Mouse (Mus musculus) hindbrain, embryonic 14.5 days (tissue): ENCODE data around the gene Pard3b. TPM values are rescaled to one million over a fixed set of nuclear protein-coding genes. Genes with fewer than 3 reads are reported as not detected.

Experiments
- ATAC-seq: fragments of 200-750 bp; cut with Nextera tagmentation; 2 replicates; pipeline ENCODE4 v1.8.0; 2017; ENCODE audit warnings: moderate number of reproducible peaks, mild to moderate bottlenecking, moderate TSS enrichment, moderate library complexity; ENCODE audit not compliant: low FRiP score
- DNase-seq: peaks from one replicate; pipeline ENCODE4 v3.0.0-alpha.2; 2015; ENCODE audit warnings: low spot score
- H3K27ac ChIP-seq: fragments of 300-500 bp; sonication (generic); 2 replicates; pipeline ENCODE4 v1.5.1; 2014; ENCODE audit warnings: mild to moderate bottlenecking, moderate library complexity
- H3K27me3 ChIP-seq: fragments of 300-500 bp; sonication (generic); 2 replicates; pipeline ENCODE4 v1.6.1; 2014; ENCODE audit warnings: mild to moderate bottlenecking, low read length, mixed read lengths; ENCODE audit not compliant: control insufficient read depth, insufficient read depth
- H3K36me3 ChIP-seq: fragments of 300-500 bp; sonication (generic); replicated peaks from 2 replicates; pipeline ENCODE4 v1.6.1; 2014; ENCODE audit not compliant: control insufficient read depth, insufficient read depth
- H3K4me1 ChIP-seq: fragments of 300-500 bp; sonication (generic); replicated peaks from 2 replicates; pipeline ENCODE4 v1.6.1; 2014; ENCODE audit warnings: antibody characterized with exemption, low read length, mixed read lengths; ENCODE audit not compliant: control insufficient read depth, insufficient read depth
- H3K4me2 ChIP-seq: fragments of 300-500 bp; sonication (generic); replicated peaks from 2 replicates; pipeline ENCODE4 v1.6.1; 2014; ENCODE audit warnings: mild to moderate bottlenecking, moderate library complexity
- H3K4me3 ChIP-seq: fragments of 300-500 bp; sonication (generic); replicated peaks from 2 replicates; pipeline ENCODE4 v1.5.1; 2014; ENCODE audit warnings: mild to moderate bottlenecking, low read length
- H3K9ac ChIP-seq: fragments of 300-500 bp; sonication (generic); 2 replicates; pipeline ENCODE4 v1.6.1; 2014
- H3K9me3 ChIP-seq: fragments of 300-500 bp; sonication (generic); 2 replicates; pipeline ENCODE4 v1.6.1; 2016; ENCODE audit warnings: low read length; ENCODE audit not compliant: control insufficient read depth
- WGBS: fragments of 180-500 bp; shearing (Covaris S2); extraction: QIAGEN DNeasy Blood & Tissue Kit; methylation state at CpG from one replicate; pipeline ENCODE4 v1.1.7; 2014; 5-methylcytosine and 5-hydroxymethylcytosine counted together
- polyA plus RNA-seq: library from polyadenylated mRNA; unstranded; fragments of >200 nt; fragmentation: Nextera tagmentation; extraction: Ambion mirVana; gene quantifications from 2 replicates; pipeline ENCODE4 v1.2.1, GENCODE M21; 2014

Pard3b gene
- polyA plus RNA-seq, 1 experiment from 2014 or later, result 12.3 TPM

GRCm38 (mm10) chr1:61820213-61820612, 181.6 kb downstream of the Pard3b start:
- Histone ChIP-seq H3K27ac (no peak overlapping the region), H3K9ac (no peak overlapping the region), H3K4me1 (no peaks in the 10 kb centered on the region), H3K9me3 (no peaks in the 10 kb centered on the region), H3K4me3 (no peak overlapping the region), H3K36me3 (no peaks in the 10 kb centered on the region), H3K27me3 (no peaks in the 10 kb centered on the region), H3K4me2 (no peak overlapping the region)
- DNase-seq (no peak), ATAC-seq (no peak)
- 63% methylated on average over 1 of the region's 1 CpGs for WGBS

- no peak overlapping the region for H3K4me3 ChIP-seq
- no peak overlapping the region for H3K9ac ChIP-seq
- H3K36me3 ChIP-seq, result no peaks in the 10 kb centered on the region
- no peaks in the 10 kb centered on the region for H3K4me1 ChIP-seq
- no peaks in the 10 kb centered on the region for H3K9me3 ChIP-seq
- ATAC-seq, result no peak
- no peak for DNase-seq
- no peak overlapping the region for H3K27ac ChIP-seq
- H3K4me2 ChIP-seq, result no peak overlapping the region
- 73% methylated on average over 3 of the region's 3 CpGs for WGBS
- H3K27me3 ChIP-seq, result no peaks in the 10 kb centered on the region
These were observed 187.1 kb downstream of the Pard3b start for GRCm38 (mm10) chr1:61825560-61826191.

GRCm38 (mm10) chr1:61837006-61837544, 198.5 kb downstream of the Pard3b start:
- Histone ChIP-seq H3K4me1 (no peaks in the 10 kb centered on the region; the same call in 1 of the 2 replicates), H3K4me2 (no peak overlapping the region), H3K9ac (no peak overlapping the region), H3K9me3 (no peaks in the 10 kb centered on the region), H3K4me3 (no peak overlapping the region), H3K27me3 (no peaks in the 10 kb centered on the region), H3K27ac (no peak overlapping the region), H3K36me3 (no peaks in the 10 kb centered on the region)
- DNase-seq (no peak), ATAC-seq (no peak)
- WGBS, result 78% methylated on average over 6 of the region's 6 CpGs

- Histone ChIP-seq H3K27ac (no peak overlapping the region), H3K4me3 (no peak overlapping the region), H3K36me3 (no peaks in the 10 kb centered on the region), H3K27me3 (no peaks in the 10 kb centered on the region), H3K9me3 (no peaks in the 10 kb centered on the region), H3K4me1 (no peaks in the 10 kb centered on the region), H3K4me2 (no peak overlapping the region), H3K9ac (no peak overlapping the region)
- ATAC-seq, result no peak
- no peak for DNase-seq
These were observed 208.0 kb downstream of the Pard3b start for GRCm38 (mm10) chr1:61846606-61847005.

GRCm38 (mm10) chr1:61849029-61849714, 210.5 kb downstream of the Pard3b start:
- no peaks in the 10 kb centered on the region for H3K9me3 ChIP-seq
- no peaks in the 10 kb centered on the region for H3K4me1 ChIP-seq
- peak overlapping the region; percentile 47; the same call in 1 of the 2 replicates for H3K27ac ChIP-seq
- no peaks in the 10 kb centered on the region for H3K27me3 ChIP-seq
- DNase-seq (no peak), ATAC-seq (no peak)
- no peak overlapping the region for H3K4me3 ChIP-seq
- H3K9ac ChIP-seq, result no peak overlapping the region
- no peak overlapping the region for H3K4me2 ChIP-seq
- WGBS, result 71% methylated on average over 6 of the region's 6 CpGs
- H3K36me3 ChIP-seq, result no peaks in the 10 kb centered on the region

GRCm38 (mm10) chr1:61850471-61850870, 211.8 kb downstream of the Pard3b start:
- WGBS, result 67% methylated on average over 5 of the region's 5 CpGs
- no peak for ATAC-seq
- H3K36me3 ChIP-seq, result no peaks in the 10 kb centered on the region

GRCm38 (mm10) chr1:61851176-61851575, 212.6 kb downstream of the Pard3b start:
- no peaks in the 10 kb centered on the region for H3K4me1 ChIP-seq
- WGBS, result 39% methylated on average over 5 of the region's 5 CpGs
- no peak overlapping the region for H3K4me2 ChIP-seq
- no peak for DNase-seq
- H3K27me3 ChIP-seq, result no peaks in the 10 kb centered on the region
- H3K9ac ChIP-seq, result no peak overlapping the region
- ATAC-seq, result no peak
- no peak overlapping the region for H3K4me3 ChIP-seq
- H3K36me3 ChIP-seq, result no peaks in the 10 kb centered on the region
- H3K9me3 ChIP-seq, result no peaks in the 10 kb centered on the region
- H3K27ac ChIP-seq, result no peak overlapping the region

More at GRCm38 (mm10) chr1:61850471-61850870, 211.8 kb downstream of the Pard3b start:
- Histone ChIP-seq H3K4me1 (no peaks in the 10 kb centered on the region), H3K4me2 (no peak overlapping the region), H3K27ac (no peak overlapping the region), H3K9me3 (no peaks in the 10 kb centered on the region), H3K9ac (no peak overlapping the region), H3K27me3 (no peaks in the 10 kb centered on the region), H3K4me3 (no peak overlapping the region)
- no peak for DNase-seq

- Histone ChIP-seq H3K27ac (no peak overlapping the region), H3K9ac (no peak overlapping the region), H3K27me3 (no peaks in the 10 kb centered on the region), H3K4me3 (no peak overlapping the region), H3K9me3 (no peaks in the 10 kb centered on the region), H3K4me2 (no peak overlapping the region), H3K4me1 (no peaks in the 10 kb centered on the region), H3K36me3 (no peaks in the 10 kb centered on the region)
- DNase-seq (no peak), ATAC-seq (no peak)
- 76% methylated on average over 2 of the region's 2 CpGs for WGBS
These were observed 228.9 kb downstream of the Pard3b start for GRCm38 (mm10) chr1:61867286-61868082.

- Histone ChIP-seq H3K4me1 (no peaks in the 10 kb centered on the region), H3K27ac (no peak overlapping the region), H3K9me3 (no peaks in the 10 kb centered on the region), H3K36me3 (no peaks in the 10 kb centered on the region), H3K4me2 (no peak overlapping the region), H3K9ac (no peak overlapping the region), H3K4me3 (no peak overlapping the region), H3K27me3 (no peaks in the 10 kb centered on the region)
- ATAC-seq (no peak), DNase-seq (no peak)
- WGBS, result 92% methylated on average over 1 of the region's 1 CpGs
These were observed 236.3 kb downstream of the Pard3b start for GRCm38 (mm10) chr1:61874875-61875274.
